Mouse (Mus musculus): ENCODE data around the gene Top2b. TPM values are rescaled to one million over a fixed set of nuclear protein-coding genes. Genes with fewer than 3 reads are reported as not detected.

The Top2b gene
- total RNA-seq (2021): 10 to 100 TPM; 83.5 to 88.6 TPM
- long read RNA-seq, experiment 1, full-length matches to known transcripts: 6 of 22 reads
- long read RNA-seq, experiment 1, partial matches to known transcripts: 16 of 22 reads
- long read RNA-seq, experiment 1, other reads (novel, unspliced or antisense): 0 of 22 reads
- long read RNA-seq, experiment 2, full-length matches to known transcripts: 13 of 25 reads
- long read RNA-seq, experiment 2, partial matches to known transcripts: 9 of 25 reads
- long read RNA-seq, experiment 2, other reads (novel, unspliced or antisense): 3 of 25 reads

DNA sequence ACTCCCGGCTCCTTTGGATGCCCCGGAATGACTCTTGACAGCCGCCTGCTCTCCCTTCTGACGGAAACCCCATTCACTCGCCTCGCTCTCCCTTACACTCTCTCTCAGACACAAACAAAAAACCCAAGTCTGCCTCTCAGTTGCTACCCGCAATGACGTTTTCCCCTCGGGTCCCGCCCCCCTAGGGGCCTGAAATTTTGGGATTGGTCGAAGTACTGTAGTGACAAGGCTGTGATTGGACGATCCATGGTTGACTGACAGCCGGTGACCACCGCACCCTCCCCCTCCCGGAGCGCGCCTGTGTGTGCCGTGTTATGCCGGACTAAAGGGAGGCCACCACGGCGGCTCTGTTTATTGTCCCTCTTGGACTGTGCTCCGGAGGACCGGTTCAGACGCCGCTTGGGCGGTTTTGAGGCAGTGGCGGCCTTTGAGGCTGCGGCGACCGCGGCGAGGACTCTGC lies at the start of gene Top2b:
Gene Top2b, plus strand, starts transcription at position 302 of the 460 bp plus-strand sequence.
- DNase-seq: peak; percentile 97

DNA sequence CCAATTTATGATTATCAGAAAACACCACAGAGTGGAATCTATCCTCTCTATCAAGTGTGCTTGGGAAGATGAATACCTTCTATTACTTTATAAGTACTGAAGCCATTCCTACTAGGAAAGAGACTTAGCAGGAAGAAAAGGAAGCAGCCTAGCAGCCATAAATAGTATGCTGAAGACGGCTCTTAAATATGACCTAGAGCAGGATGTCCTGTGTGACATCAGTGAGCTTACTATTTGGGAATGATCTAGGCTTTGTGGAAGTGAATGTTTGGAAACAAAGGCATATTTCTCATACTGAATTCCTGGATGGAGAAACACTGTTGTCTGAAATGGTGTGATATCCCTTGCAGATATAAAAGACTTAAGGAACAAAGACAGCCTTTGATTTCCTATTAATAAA lies 48.3 kb upstream of the Top2b start:
- DNase-seq: no peak

GRCm38 (mm10) chr14:16319818-16320217 lies 45.2 kb upstream of the Top2b start:
- no peak for DNase-seq

- DNase-seq: no peak
These were observed 40.6 kb upstream of the Top2b start for GRCm38 (mm10) chr14:16324394-16324793.

DNA sequence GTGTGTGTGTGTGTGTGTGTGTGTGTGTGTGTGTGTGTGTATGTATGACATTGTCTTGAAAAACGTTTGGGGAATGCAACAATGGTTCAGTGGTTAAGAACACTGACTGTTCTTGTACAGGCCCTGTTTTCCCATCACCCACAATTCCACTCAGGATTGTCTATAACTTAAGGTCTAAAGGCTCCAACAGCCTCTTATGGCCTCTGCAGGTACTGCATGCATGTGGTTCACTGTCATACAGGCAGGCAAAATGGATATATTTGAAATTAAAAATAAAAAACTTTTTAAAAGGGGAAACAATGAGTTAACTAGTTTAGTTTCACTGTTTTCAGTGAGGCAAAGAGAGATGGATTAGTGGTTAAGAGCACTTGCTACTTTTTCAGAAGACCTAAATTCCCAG lies 39.8 kb upstream of the Top2b start:
- no peak for DNase-seq

- DNase-seq: peak; percentile 51
These were observed 36.4 kb upstream of the Top2b start for GRCm38 (mm10) chr14:16328531-16328930.

GRCm38 (mm10) chr14:16328959-16329480 lies 36.0 kb upstream of the Top2b start:
- DNase-seq: no peak

GRCm38 (mm10) chr14:16329756-16330155 lies 35.2 kb upstream of the Top2b start:
- DNase-seq: no peak

DNA sequence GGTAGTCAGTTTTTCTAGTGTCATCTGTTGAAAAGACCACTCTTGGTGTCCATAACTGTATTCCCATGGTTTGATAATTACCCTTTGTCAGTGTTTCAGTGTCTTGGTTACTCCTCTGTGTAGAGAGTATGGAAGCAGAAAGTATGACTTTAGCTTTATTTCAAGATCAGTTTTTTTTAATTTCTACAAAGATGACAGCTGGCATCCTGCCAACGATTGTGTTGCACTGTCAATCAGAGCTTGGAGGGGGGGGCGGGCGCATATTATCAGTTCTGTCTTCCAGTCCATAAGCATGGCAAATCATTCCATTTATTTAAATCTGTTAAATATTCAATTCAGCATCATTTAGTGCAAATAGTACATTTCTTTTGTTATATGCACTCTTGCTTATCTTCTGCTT lies 30.7 kb upstream of the Top2b start:
- DNase-seq: no peak

DNA sequence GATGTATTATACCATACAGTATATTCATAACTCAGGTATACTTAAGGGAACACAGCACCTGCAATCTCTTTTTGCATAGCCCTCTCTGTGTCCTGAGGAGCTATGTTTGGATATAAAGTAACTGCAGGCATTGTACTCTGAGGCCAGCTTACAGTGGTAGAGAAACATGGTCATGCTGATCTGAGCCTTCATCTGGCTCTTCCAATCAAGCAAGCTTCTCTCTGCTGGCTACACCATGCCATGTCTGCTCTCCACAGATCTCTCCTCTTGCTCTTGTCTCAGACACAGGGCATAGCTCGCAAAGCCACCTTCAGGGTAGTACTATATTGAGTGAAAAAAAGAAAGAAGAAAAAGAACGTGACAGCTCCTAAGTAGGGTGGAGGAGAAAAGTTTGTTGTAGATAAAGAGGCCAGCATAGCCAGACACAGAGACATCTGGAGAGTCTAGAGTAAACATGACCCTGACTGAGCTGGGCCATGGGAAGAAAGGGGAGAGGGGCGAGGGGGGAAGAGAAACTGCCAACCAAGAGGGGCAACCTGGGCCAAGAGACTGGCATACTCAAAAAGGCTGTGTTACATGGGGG lies 29.1 kb upstream of the Top2b start:
- DNase-seq: no peak

DNA sequence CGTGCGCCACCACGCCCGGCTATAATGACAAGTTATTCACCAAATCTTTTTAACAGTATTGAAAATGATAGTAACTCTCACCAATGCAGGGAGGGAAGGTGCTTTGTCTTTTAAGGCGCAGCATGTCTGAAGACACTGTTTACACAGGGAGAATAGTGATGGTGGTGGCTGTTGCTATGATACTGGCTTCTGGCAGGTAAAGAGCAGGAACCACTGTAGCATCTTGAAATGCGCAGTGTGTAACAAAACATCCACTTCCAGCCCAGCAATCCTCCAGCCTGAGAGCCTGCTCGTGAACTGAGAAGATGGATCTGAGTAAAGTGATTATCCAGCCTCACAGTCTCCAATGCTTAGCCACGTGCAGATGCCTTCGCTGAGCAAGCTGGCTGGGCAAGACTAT lies 17.5 kb upstream of the Top2b start:
- no peak for DNase-seq

DNA sequence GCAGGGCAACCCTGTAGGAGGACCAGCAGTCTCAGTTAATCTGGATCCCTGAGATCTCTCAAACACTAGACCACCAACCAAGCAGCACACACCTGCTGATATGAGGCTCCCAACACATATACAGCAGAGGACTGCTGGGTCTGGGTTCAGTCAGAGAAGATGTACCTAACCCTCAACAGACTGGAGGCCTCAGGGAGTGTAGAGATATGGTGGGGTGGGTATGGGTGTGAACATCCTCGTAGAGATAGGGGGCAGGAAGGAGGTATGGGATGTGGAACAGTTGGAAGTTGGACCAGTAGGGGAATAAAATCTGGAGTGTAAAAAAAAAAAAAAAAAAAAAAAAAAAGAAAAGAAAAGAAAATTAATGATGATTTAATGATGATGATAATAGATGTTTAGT lies 5.3 kb upstream of the Top2b start:
- no peak for DNase-seq

DNA sequence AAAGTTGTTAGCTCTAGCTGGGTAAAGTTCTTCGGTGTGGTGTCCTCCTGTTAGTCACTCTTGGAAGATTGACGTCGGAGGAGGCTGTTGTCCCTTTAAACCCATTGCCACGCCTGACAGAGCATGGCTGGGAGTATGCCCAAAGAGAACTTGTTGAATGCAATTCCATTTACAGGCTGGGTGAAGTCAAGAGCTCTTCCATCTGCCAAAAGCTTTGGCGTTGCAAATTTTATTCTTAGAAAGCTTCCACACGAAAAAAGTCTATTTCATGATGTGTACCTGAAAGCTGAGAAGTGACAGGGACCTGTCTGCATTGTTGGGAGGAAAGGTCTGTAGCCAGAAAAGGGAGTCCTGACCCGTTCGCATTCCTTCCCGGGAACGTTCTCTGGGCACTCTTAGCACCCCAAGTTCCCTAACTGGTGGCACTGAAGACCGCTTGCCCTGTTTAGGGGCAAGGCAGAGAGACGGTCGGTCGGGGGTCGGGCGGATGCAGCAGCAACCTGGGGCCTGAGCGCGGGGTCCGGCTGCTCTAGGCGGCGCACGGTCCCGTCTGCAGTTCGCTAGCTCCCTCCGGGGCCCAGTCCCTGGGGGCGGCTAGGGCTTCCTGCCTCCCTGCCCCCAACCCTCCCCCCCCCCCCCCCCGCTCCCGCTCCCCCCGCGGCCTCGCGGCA lies 683 bp upstream of the Top2b start:
- peak; percentile 74 for DNase-seq

DNA sequence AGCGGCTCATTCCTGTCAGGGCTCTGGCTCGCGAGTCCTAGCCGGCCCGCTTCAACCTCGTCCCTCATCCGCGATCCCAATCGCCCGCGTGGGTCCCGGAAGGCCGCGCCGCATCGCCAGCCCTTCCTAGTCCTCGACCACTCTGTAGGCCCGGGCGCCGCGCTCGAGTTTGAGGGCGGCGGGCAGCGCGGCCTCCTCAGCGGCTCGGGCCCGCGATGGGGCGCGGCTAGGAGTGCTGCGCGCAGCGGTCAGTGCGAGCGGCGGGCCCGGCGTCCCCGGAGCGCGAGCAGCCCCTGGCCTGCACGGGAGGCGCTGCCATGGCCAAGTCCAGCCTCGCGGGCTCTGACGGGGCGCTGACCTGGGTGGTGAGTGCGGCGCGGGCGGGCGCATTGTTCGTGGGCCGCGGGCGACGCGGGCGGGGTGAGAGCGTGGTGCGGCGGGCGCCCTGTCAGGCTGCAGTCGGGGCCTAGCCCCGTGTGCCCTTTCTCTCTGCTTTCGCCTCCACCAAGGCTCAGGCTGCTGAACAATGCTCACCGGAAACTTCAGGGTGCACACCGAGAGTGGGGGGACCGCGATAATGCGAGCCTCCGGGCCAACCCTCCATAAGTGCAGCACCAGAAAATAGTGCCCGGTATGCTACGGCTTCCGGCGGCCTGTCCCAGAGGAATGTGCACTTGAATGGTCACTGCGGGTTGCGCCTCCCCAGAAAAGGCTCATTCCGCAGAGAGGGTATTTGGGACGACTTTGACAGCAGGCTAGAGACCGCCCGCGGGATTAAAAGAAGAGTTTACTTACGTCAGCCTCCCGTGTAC lies 589 bp downstream of the Top2b start:
- DNase-seq: peak; percentile 80

GRCm38 (mm10) chr14:16366174-16366889 lies 1.4 kb downstream of the Top2b start:
- no peak for DNase-seq

GRCm38 (mm10) chr14:16366986-16367385 lies 2.0 kb downstream of the Top2b start:
- DNase-seq: no peak

GRCm38 (mm10) chr14:16372761-16373160 lies 7.8 kb downstream of the Top2b start:
- DNase-seq: no peak

DNA sequence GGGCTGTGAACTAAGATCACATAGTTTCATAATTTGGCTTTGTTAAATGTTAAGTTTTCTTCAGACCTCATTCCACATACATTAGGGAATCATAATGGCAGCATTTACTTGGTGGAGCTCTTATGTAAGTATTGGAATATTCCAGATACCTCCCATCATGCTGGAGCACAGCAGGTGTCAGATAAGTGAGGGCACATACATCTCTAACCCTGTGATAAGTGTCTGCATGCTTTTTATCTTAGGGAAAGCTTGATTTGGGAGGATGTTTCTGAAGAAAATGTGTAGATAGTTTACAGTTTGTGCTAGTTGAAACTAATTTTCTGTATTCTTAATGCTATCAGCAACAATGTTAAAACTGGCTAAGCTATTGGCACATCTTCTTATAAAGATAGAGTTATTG lies 8.2 kb downstream of the Top2b start:
- DNase-seq: no peak

DNA sequence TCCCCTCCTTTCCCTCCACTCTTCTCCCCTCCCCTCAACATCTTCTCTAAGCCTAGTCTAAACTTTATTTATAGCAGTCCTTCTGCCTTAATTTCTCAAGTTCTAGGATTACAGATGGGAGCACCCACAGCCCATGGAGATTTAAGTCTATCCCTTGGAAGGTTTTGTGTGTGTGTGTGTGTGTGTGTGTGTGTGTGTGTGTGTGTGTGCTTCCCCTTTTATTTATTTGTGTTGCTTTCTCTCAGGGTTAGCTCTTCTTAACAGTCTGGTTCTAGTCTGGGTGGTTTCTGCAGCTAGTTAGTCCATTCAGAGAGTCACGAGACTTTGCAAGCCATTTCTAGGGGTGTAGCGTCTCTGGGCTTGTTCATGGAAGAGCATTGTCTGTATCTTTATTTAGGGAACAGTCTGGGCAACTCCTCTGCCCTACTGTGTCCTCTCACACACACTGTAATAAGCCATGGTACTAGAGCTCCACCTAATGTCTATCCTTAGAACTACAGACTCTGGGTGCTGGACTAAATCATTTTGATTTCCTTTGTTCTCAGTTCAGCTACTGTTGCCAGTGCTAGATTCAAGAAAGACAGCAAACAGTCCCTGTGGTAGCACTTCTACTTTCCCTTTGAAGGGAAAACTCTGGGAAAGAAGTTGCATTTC lies 15.1 kb downstream of the Top2b start:
- DNase-seq: peak; percentile 50

GRCm38 (mm10) chr14:16384783-16385182 lies 19.8 kb downstream of the Top2b start:
- DNase-seq: no peak

GRCm38 (mm10) chr14:16405187-16405586 lies 40.2 kb downstream of the Top2b start:
- DNase-seq: no peak
